Mouse (Mus musculus) megakaryocyte, embryonic 14.5 days (primary cell): ENCODE data around the gene Cltb.

Source experiments
- FLI1 ChIP-seq: IDR thresholded peaks from 2 replicates; pipeline ENCODE4 v1.6.1; 2012; ENCODE audit warnings: low read length, inconsistent platforms, mixed read lengths
- GATA1 ChIP-seq: IDR thresholded peaks from 3 replicates; pipeline ENCODE4 v1.6.1; 2012; ENCODE audit warnings: mixed read lengths, low read length, inconsistent platforms, borderline replicate concordance

- TF ChIP-seq GATA1 (no peak), FLI1 (no peak)
These were observed 29.8 kb downstream of the Cltb start for GRCm38 (mm10) chr13:54581385-54581784.
